Mouse (Mus musculus) hematopoietic stem cell, adult 5-6 weeks (primary cell): ENCODE results near the gene Tacc3. TPM values are rescaled to one million over a fixed set of nuclear protein-coding genes. Genes with fewer than 3 reads are reported as not detected.

ENCODE experiments used
- ATAC-seq, 2 experiments: fragments of 125-278 bp in 1 of 2; replicated peaks in 1 of 2; 2 replicates each; pipeline ENCODE4 v1.8.0; 2016 to 2017; ENCODE audit warnings: inconsistent platforms in 2 of 2, mild to moderate bottlenecking in 2 of 2, moderate number of reproducible peaks in 2 of 2, low read depth in 1 of 2, moderate TSS enrichment in 1 of 2; ENCODE audit not compliant: low FRiP score in 2 of 2, poor library complexity in 2 of 2, severe bottlenecking in 2 of 2, insufficient read depth in 1 of 2, low TSS enrichment in 1 of 2
- total RNA-seq: library from RNA; stranded (forward); fragments of 172-1452, 232-1000 nt; gene quantifications from 2 replicates; pipeline ENCODE4 v1.2.3, GENCODE M21; 2017

Tacc3 gene
- total RNA-seq, 1 experiment from 2014 or later: 103 TPM

GRCm38 (mm10) chr5:33705612-33706349, 47.9 kb downstream of the Tacc3 start:
- no peak for ATAC-seq

- ATAC-seq: peak in 1 of 2 experiments; percentile 57; a peak in 1 of 4 replicates
These were observed 48.4 kb downstream of the Tacc3 start for GRCm38 (mm10) chr5:33706350-33706629.

- ATAC-seq: no peak
These were observed 49.2 kb downstream of the Tacc3 start for GRCm38 (mm10) chr5:33707163-33707562.

GRCm38 (mm10) chr5:33709037-33709436, 51.1 kb downstream of the Tacc3 start:
- ATAC-seq: no peak

GRCm38 (mm10) chr5:33712550-33712949, 54.6 kb downstream of the Tacc3 start:
- no peak for ATAC-seq

GRCm38 (mm10) chr5:33715182-33715581, 57.3 kb downstream of the Tacc3 start:
- no peak for ATAC-seq

- peak; percentile 68 to 71; a peak in 3 of 4 replicates for ATAC-seq
These were observed 58.5 kb downstream of the Tacc3 start for GRCm38 (mm10) chr5:33716467-33716866.

- no peak for ATAC-seq
These were observed 60.5 kb downstream of the Tacc3 start for GRCm38 (mm10) chr5:33718460-33718859.

- ATAC-seq: no peak
These were observed 63.0 kb downstream of the Tacc3 start for GRCm38 (mm10) chr5:33720852-33721490.

- peak; percentile 27 to 49; a peak in 2 of 4 replicates for ATAC-seq
These were observed 63.8 kb downstream of the Tacc3 start, which contains the start of gene Fgfr3 for GRCm38 (mm10) chr5:33721541-33722265. Gene Fgfr3, plus strand, starts transcription at chr5:33721674.

GRCm38 (mm10) chr5:33722266-33723018, 64.5 kb downstream of the Tacc3 start:
- no peak for ATAC-seq

- no peak for ATAC-seq
These were observed 65.2 kb downstream of the Tacc3 start for GRCm38 (mm10) chr5:33723019-33723640.

GRCm38 (mm10) chr5:33723641-33724465, 65.9 kb downstream of the Tacc3 start:
- ATAC-seq: no peak

- ATAC-seq: no peak
These were observed 68.2 kb downstream of the Tacc3 start for GRCm38 (mm10) chr5:33726081-33726647.

GRCm38 (mm10) chr5:33726891-33727290, 69.0 kb downstream of the Tacc3 start:
- no peak for ATAC-seq
